Comparison of ENCODE assay signal across 8 mouse cellular contexts in the genomic region with DNA sequence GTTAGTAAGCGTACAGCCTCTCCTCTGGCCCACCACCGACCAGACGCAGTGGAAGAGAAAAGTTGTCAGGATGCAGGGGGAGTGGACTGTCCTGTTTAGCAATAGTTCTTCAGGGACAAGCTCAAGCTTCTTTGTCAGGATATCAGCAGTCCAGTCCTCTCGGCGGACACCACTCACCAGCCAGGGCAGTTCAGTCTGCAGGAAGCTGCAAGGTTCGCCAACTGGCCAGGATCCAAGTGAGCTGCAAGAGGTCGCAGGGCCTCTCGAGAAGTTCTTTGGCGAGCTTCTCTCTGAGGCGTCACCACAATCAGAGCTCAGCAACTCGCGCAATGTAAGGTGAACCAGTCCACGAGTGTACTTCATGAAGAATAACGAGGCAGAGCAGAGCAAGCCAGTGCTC. TPM values are rescaled to one million over a fixed set of nuclear protein-coding genes. Genes with fewer than 3 reads are reported as not detected.
DNase-seq lines count a peak whose midpoint lies in the region.

No protein-coding gene starts in this region.

- peak; percentile 56 for DNase-seq in right cerebral cortex, postnatal 14 days
- no peak for DNase-seq in right cerebral cortex, postnatal 36 days (ENCODE audit: low spot score in 2 of 2)
- DNase-seq in gastrocnemius, postnatal 4 days (ENCODE audit: low spot score in 2 of 2): peak; percentile 43 to 64
- DNase-seq in kidney, postnatal 14 days: peak; percentile 81
- peak; percentile 79 for DNase-seq in testis, postnatal 10 days (ENCODE audit: low spot score)
- DNase-seq in right cerebral cortex, postnatal 4 days: no peak
- DNase-seq in left cerebral cortex, adult 8-10 months (ENCODE audit: low spot score in 2 of 2): no peak
- DNase-seq in T-cell, adult 2 months (ENCODE audit: low spot score): no peak

RNA-seq across cellular contexts. Expression of a gene that starts 21.4 kb away (rescaled TPM):
- 1 to 10 TPM; 4.1 to 4.8 TPM for total RNA-seq in gastrocnemius, postnatal 4 days (2021)
- 10 to 100 TPM; 13.1 to 15.9 (median 14.7) TPM for total RNA-seq in left cerebral cortex, adult 8-10 months (2022)

RNA-seq across cellular contexts. Expression of a gene that starts 34.4 kb away (rescaled TPM):
- total RNA-seq in gastrocnemius, postnatal 4 days (2021): 10 to 100 TPM; 30.2 to 35.2 TPM
- total RNA-seq in left cerebral cortex, adult 8-10 months (2022): 10 to 100 TPM; 12.8 to 17.7 (median 14.5) TPM

RNA-seq across cellular contexts. Expression of a gene that starts 53.4 kb away (rescaled TPM):
- total RNA-seq in gastrocnemius, postnatal 4 days (2021): 10 to 100 TPM; 20.8 to 23.8 TPM
- 100 to 1,000 TPM; 329 to 367 (median 348) TPM for total RNA-seq in left cerebral cortex, adult 8-10 months (2022)

RNA-seq across cellular contexts. Expression of a gene that starts 55.0 kb away (rescaled TPM):
- total RNA-seq in gastrocnemius, postnatal 4 days (2021): 10 to 100 TPM; 90.4 to 92.8 TPM
- 100 to 1,000 TPM in 2 of 4 experiments, 10 to 100 TPM in 2; 86.5 to 102 (median 97.7) TPM for total RNA-seq in left cerebral cortex, adult 8-10 months (2022)

Comparison
In these comparisons a context has a peak if more than half of its experiments do, and no peak if none do; other contexts are left out.
1. DNase-seq: peak in right cerebral cortex, postnatal 14 days (single experiment), gastrocnemius, postnatal 4 days (2 of 2), kidney, postnatal 14 days (single experiment) and testis, postnatal 10 days (single experiment); none in right cerebral cortex, postnatal 36 days (0 of 2), right cerebral cortex, postnatal 4 days (single experiment), left cerebral cortex, adult 8-10 months (0 of 2) and T-cell, adult 2 months (single experiment).
2. RNA of a gene that starts 53.4 kb away (total RNA-seq): 329 to 367 TPM in left cerebral cortex, adult 8-10 months; 20.8 to 23.8 TPM in gastrocnemius, postnatal 4 days; every median in the first group is over 10 times any median in the second.